Mouse (Mus musculus) heart, embryonic 11.5 days (tissue): ENCODE results near the gene Dkkl1. TPM values are rescaled to one million over a fixed set of nuclear protein-coding genes. Genes with fewer than 3 reads are reported as not detected.
A peak's percentile ranks its signal among the peaks of the same experiment; 100 is the strongest.

Source experiments
- ATAC-seq: fragments of 200-750 bp; cut with Nextera tagmentation; replicated peaks from 2 replicates; pipeline ENCODE4 v1.8.0; 2017; ENCODE audit warnings: moderate library complexity; ENCODE audit not compliant: insufficient number of reproducible peaks, low FRiP score, low TSS enrichment
- H3K27ac ChIP-seq: fragments of 300-500 bp; sonication (generic); 2 replicates; pipeline ENCODE4 v1.5.1; 2014; ENCODE audit warnings: mild to moderate bottlenecking, low read depth, low read length
- H3K27me3 ChIP-seq: fragments of 300-500 bp; sonication (generic); 2 replicates; pipeline ENCODE4 v1.6.1; 2014; ENCODE audit warnings: mild to moderate bottlenecking, low read length, mixed read lengths; ENCODE audit not compliant: control insufficient read depth, insufficient read depth
- H3K36me3 ChIP-seq: fragments of 300-500 bp; sonication (generic); 2 replicates; pipeline ENCODE4 v1.6.1; 2014; ENCODE audit warnings: mild to moderate bottlenecking, low read length, moderate library complexity, mixed read lengths; ENCODE audit not compliant: control insufficient read depth, insufficient read depth
- H3K4me1 ChIP-seq: fragments of 300-500 bp; sonication (generic); 2 replicates; pipeline ENCODE4 v1.6.1; 2014; ENCODE audit warnings: low read length; ENCODE audit not compliant: control insufficient read depth, insufficient read depth
- H3K4me2 ChIP-seq: fragments of 300-500 bp; sonication (generic); 2 replicates; pipeline ENCODE4 v1.6.1; 2014; ENCODE audit warnings: mild to moderate bottlenecking, moderate library complexity
- H3K4me3 ChIP-seq: fragments of 300-500 bp; sonication (generic); 2 replicates; pipeline ENCODE4 v1.5.1; 2014; ENCODE audit warnings: low read depth, low read length
- H3K9ac ChIP-seq: fragments of 300-500 bp; sonication (generic); 2 replicates; pipeline ENCODE4 v1.6.1; 2014; ENCODE audit warnings: mild to moderate bottlenecking, low read depth, low read length, moderate library complexity
- H3K9me3 ChIP-seq: fragments of 300-500 bp; sonication (generic); replicated peaks from 2 replicates; pipeline ENCODE4 v1.6.1; 2016; ENCODE audit warnings: low read length; ENCODE audit not compliant: control insufficient read depth
- WGBS: fragments of 180-500 bp; shearing (Covaris S2); extraction: QIAGEN DNeasy Blood & Tissue Kit; methylation state at CpG from one replicate; pipeline ENCODE4 v1.1.7; 2014; ENCODE audit not compliant: insufficient replicate concordance; 5-methylcytosine and 5-hydroxymethylcytosine counted together
- polyA plus RNA-seq: library from polyadenylated mRNA; unstranded; fragments of >200 nt; fragmentation: Nextera tagmentation; extraction: Ambion mirVana; gene quantifications from 2 replicates; pipeline ENCODE4 v1.2.1, GENCODE M21; 2014

Dkkl1 gene
- polyA plus RNA-seq, 1 experiment from 2014 or later = 1.9 TPM

DNA sequence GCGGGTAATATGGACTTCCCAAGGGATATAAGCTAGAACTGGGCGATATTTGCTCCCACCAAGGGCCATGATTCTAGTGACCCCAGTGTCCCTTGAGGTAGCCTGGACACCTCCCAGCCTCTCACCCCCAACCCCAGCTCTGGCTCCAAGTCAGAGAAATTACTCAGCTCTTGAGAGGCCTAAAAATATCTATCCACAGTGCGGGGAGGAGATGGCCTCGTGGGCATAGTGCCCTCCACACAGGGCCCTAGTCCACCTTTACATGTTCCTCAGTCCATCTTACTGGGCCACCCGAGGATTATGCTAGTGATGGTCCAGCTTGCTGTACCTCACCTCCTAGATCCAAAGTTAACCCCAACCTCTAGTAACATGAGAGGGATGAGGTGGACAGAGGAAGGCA lies 47.1 kb downstream of the Dkkl1 start:
- no peak overlapping the region for H3K4me2 ChIP-seq
- H3K4me3 ChIP-seq = no peak overlapping the region
- peaks cover 74% of the 10 kb centered on the region for H3K27me3 ChIP-seq
- 0 out of 2 replicates have a peak, but pooled peaks cover 6% of the 10 kb centered on the region for H3K4me1 ChIP-seq
- 60% methylated on average over 5 of the region's 5 CpGs for WGBS
- H3K9me3 ChIP-seq = peaks cover 13% of the 10 kb centered on the region
- H3K27ac ChIP-seq = no peak overlapping the region
- no peak for ATAC-seq
- H3K36me3 ChIP-seq = peaks cover 2% of the 10 kb centered on the region; the same call in 1 of the 2 replicates
- H3K9ac ChIP-seq = no peak overlapping the region

DNA sequence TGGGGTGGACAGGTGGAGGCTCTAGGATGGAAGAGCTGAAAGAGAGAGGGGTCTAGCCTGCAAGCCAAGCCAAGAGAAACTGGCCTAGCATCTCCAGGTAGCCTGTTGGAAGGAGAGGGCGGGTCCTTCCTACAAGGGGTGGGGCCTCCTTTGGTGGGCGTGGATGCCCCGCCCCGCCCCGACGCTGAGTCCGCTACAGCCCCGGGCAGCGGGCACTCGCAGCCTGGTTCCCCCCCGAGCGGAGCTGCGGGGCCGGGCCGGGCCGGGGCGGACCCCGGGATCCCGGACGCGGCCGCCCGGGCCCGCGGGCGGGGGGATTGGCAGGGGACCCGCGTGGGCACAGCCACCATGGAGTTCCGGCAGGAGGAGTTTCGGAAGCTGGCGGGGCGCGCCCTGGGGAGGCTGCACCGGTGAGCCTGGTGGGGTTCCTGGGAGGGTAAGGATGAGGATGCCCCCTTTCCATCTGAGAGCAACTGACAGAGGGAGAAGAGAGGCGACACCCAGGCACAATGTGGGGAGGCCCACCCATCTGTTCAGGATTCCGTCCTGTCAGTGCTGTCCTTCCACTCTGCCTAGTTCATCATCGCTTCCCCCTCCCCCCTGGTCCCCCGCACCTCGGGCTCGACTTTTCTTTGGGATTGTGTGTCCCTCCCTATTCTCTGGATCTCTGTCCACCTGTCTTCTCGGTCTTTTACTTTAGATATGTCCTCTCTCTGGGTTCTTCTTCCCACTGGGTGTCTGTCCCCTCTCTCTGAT lies 48.0 kb downstream of the Dkkl1 start, which contains the start of gene Slc17a7:
TSS of gene Slc17a7 (plus strand) at position 215 of the 756 bp plus-strand sequence.
- Histone ChIP-seq H3K9me3 (peaks cover 4% of the 10 kb centered on the region), H3K27ac (no peak within 1 kb of the TSS), H3K27me3 (peaks cover 65% of the 10 kb centered on the region), H3K4me3 (peak within 1 kb of the TSS; percentile 48), H3K4me2 (peak within 1 kb of the TSS; percentile 74), H3K36me3 (peaks cover 6% of the 10 kb centered on the region; the same call in 1 of the 2 replicates), H3K4me1 (0 out of 2 replicates have a peak, but pooled peaks cover 6% of the 10 kb centered on the region), H3K9ac (no peak within 1 kb of the TSS)
- 3% methylated on average over 37 of the region's 41 CpGs for WGBS
- ATAC-seq = no peak

DNA sequence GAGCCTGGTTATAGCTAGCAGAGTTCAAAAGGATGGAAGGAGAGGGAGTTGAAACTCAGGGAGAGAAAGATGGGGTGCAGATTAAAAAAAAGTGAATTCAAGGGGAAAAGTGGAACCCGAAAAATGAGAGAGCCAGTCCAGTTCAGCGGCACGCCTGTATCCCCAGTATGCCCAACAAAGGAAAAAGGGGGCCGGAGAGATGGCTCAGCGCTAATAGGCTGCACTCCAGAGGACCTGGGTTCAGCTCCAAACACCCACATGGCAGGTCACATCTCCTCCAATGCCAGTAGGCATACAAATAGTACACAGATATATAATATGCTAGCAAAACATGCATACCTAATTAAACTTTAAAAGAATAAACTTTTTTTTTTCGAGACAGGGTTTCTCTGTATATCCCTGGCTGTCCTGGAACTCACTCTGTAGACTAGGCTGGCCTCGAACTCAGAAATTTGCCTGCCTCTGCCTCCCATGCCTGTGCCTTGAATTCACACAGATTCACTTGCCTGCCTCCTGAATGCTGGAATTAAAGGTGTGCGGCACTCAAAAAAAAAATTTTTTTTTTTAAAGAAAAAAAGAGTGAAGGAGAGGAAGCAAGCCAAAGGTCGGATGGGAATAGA lies 48.8 kb downstream of the Dkkl1 start:
- H3K9me3 ChIP-seq = no peaks in the 10 kb centered on the region; the same call in 1 of the 2 replicates
- H3K4me1 ChIP-seq = 0 out of 2 replicates have a peak, but pooled peaks cover 5% of the 10 kb centered on the region
- no peak overlapping the region for H3K9ac ChIP-seq
- no peak overlapping the region for H3K4me2 ChIP-seq
- H3K36me3 ChIP-seq = peaks cover 8% of the 10 kb centered on the region; the same call in 1 of the 2 replicates
- no peak overlapping the region for H3K4me3 ChIP-seq
- WGBS = 66% methylated on average over 9 of the region's 9 CpGs
- peaks cover 57% of the 10 kb centered on the region for H3K27me3 ChIP-seq
- no peak overlapping the region for H3K27ac ChIP-seq
- no peak for ATAC-seq

DNA sequence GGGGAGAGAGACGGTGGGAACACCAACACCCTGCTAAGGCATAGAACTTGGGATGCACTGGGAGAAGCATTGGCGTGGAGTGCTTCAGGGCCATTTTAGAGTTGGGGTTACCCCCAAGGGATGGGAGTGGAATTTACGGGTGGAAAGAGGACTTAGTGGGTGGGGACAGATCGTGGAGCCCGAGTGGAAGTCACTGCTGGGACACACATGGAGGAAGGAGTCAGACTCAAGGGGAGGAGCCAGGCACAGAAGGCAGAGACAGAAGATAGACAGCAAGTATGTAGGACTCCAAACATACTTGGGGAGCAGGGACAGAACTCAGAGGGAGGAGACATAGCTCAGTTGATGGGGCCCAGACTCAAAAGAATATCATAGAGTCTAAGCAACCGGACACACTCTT lies 49.4 kb downstream of the Dkkl1 start:
- H3K9ac ChIP-seq = no peak overlapping the region
- WGBS = 26% methylated on average over 6 of the region's 6 CpGs
- ATAC-seq = no peak

DNA sequence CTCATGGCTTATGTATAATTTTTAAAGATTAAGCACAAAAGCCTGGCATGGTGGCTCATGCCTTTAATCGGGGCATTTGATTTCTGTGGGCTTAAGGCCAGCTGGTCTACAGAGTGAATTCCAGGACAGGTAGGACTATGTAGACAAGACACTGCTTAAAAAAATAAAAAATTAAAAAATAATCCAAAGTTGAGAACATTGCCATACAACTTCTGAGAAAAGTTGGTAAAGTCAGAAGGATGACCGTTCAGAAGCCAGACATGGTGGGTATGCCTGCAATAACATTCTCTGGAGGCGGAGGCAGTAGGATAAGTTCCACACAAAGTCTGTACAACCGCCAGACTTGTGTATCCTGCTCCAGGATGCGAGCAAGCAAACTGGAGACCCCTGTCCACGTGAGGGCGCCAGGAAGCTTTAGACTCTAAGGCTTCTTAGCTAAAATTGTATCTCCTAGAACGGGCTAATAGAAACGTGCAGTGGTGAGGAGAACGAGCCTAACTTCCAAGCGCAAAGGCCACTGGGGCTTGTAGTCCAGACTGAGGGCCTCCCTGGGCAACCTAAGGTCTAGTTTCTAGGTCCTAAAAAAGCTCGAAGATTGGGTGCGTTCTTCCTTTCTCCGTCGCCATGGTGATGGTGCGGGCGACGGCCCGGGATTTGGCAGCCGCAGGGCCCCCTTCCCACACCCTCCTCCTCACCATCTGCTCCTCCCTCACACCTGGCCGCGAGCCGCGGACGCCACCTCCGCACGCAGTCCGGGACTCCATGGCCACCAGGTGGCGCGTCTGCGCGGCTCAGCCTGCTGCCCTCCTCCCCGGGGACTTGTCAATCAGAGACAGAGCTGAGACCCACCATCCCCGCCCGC lies 50.1 kb downstream of the Dkkl1 start:
- Histone ChIP-seq H3K9me3 (no peaks in the 10 kb centered on the region; the same call in 1 of the 2 replicates), H3K27me3 (peaks cover 45% of the 10 kb centered on the region), H3K9ac (peak overlapping the region; percentile 50; the same call in 1 of the 2 replicates), H3K4me1 (no peaks in the 10 kb centered on the region), H3K4me3 (peak overlapping the region; percentile 32), H3K36me3 (peaks cover 8% of the 10 kb centered on the region; the same call in 1 of the 2 replicates), H3K27ac (no peak overlapping the region), H3K4me2 (peak overlapping the region; percentile 66)
- ATAC-seq = peak; percentile 58
- 4% methylated on average over 35 of the region's 35 CpGs for WGBS

More for the DNA sequence above, 49.4 kb downstream of the Dkkl1 start:
- Histone ChIP-seq H3K4me2 (peak overlapping the region; percentile 66), H3K27ac (no peak overlapping the region), H3K4me3 (peak overlapping the region; percentile 32), H3K9me3 (no peaks in the 10 kb centered on the region; the same call in 1 of the 2 replicates), H3K27me3 (peaks cover 52% of the 10 kb centered on the region), H3K36me3 (peaks cover 8% of the 10 kb centered on the region; the same call in 1 of the 2 replicates), H3K4me1 (no peaks in the 10 kb centered on the region)

DNA sequence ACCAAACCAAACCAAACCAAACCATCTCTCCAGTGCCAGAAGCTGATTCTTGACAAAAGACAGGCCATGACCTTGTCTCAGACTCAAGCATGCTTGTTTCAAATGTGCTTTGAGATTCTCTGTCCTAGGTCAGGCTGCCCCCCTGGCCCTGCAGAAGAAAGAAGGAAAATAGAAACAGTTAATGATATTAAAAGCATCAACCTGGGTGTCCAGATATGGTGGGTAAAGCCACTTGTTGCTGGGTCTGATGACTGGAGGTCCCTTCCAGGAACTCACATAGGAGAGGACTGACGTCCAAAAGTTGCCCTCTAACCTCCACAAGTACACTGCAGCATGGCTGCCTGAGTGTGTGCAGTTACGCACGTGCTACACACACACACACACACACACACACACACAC lies 51.1 kb downstream of the Dkkl1 start:
- peaks cover 8% of the 10 kb centered on the region; the same call in 1 of the 2 replicates for H3K36me3 ChIP-seq
- H3K27me3 ChIP-seq = peaks cover 35% of the 10 kb centered on the region
- no peak overlapping the region for H3K27ac ChIP-seq
- no peaks in the 10 kb centered on the region; the same call in 1 of the 2 replicates for H3K9me3 ChIP-seq
- no peak for ATAC-seq
- H3K4me3 ChIP-seq = no peak overlapping the region
- no peak overlapping the region for H3K4me2 ChIP-seq
- 90% methylated on average over 3 of the region's 3 CpGs for WGBS
- no peaks in the 10 kb centered on the region for H3K4me1 ChIP-seq
- H3K9ac ChIP-seq = no peak overlapping the region

DNA sequence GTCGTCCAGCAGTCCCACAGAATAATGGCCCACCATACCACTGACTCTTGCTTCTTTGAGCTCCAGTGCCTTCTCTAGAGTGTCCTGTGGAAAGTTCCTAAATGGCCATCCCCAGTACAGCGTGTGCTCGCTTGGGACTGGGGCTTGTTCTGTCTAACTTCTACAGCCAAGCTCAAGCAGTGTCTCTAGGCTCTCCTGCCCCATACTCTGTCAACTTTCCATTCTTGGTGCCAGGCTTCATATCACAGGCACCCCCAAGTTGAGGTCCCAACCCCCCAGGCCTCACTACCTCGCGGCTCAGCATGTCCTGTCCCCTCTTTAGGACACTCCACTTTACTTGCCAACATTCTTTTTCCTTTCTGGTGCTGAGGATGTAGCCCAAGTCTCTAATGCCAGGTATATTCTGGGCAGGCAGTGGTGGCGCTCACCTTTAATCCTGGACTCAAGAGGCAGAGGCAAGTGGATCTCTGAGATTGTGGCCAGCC lies 51.6 kb downstream of the Dkkl1 start:
- H3K4me2 ChIP-seq = no peak overlapping the region
- H3K4me3 ChIP-seq = no peak overlapping the region
- H3K36me3 ChIP-seq = peaks cover 8% of the 10 kb centered on the region; the same call in 1 of the 2 replicates
- no peak overlapping the region for H3K27ac ChIP-seq
- no peaks in the 10 kb centered on the region; the same call in 1 of the 2 replicates for H3K9me3 ChIP-seq
- H3K27me3 ChIP-seq = peaks cover 30% of the 10 kb centered on the region
- no peaks in the 10 kb centered on the region for H3K4me1 ChIP-seq
- H3K9ac ChIP-seq = no peak overlapping the region
- no peak for ATAC-seq
- 90% methylated on average over 6 of the region's 6 CpGs for WGBS

DNA sequence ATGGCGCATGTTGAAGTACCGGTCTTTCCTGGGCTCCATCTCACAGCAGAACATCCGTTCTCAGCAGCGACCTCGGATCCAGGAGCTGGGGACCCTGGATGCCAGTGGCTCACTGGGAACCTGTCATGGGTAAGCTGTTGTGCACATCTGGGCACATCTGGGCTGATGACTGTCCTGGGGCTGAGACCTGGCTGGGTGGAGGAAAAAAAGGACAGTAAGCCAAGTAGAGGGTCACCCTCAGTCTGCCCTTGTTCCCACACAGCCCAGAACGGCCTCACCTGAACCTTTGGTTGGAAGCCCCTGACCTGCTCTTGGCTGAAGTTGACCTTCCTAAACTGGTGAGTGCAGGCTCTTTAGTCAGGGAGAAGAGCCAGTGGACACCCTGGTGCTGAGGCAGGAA lies 53.0 kb downstream of the Dkkl1 start:
- Histone ChIP-seq H3K9ac (no peak overlapping the region), H3K27ac (no peak overlapping the region), H3K27me3 (peaks cover 16% of the 10 kb centered on the region), H3K4me1 (no peaks in the 10 kb centered on the region; the same call in 1 of the 2 replicates), H3K36me3 (peaks cover 8% of the 10 kb centered on the region; the same call in 1 of the 2 replicates), H3K4me2 (no peak overlapping the region), H3K9me3 (no peaks in the 10 kb centered on the region; the same call in 1 of the 2 replicates), H3K4me3 (no peak overlapping the region)
- whole genome bisulfite sequencing = 87% methylated on average over 6 of the region's 6 CpGs
- no peak for ATAC-seq
